Mouse (Mus musculus) splenic B cell, adult 2 months (primary cell): ENCODE data around the gene Mrpl23.

Experiments used
- DNase-seq: peaks from one replicate; pipeline ENCODE4 v3.0.0-alpha.2; 2011; ENCODE audit warnings: low read depth, low spot score
- H3K27me3 ChIP-seq: 2 replicates; pipeline ENCODE4 v1.6.1; 2012; ENCODE audit warnings: mild to moderate bottlenecking, low read length, moderate library complexity, mixed read lengths; ENCODE audit not compliant: control insufficient read depth, poor library complexity, insufficient read depth, severe bottlenecking
- H3K36me3 ChIP-seq: 2 replicates; pipeline ENCODE4 v1.6.1; 2012; ENCODE audit warnings: mild to moderate bottlenecking, low read length, moderate library complexity, mixed read lengths; ENCODE audit not compliant: control insufficient read depth, poor library complexity, insufficient read depth, severe bottlenecking

Mrpl23 gene

GRCm38 (mm10) chr7:142581656-142582228 is 49.3 kb downstream of the Mrpl23 start:
- H3K27me3 ChIP-seq: no peaks in the 10 kb centered on the region
- no peaks in the 10 kb centered on the region for H3K36me3 ChIP-seq
- DNase-seq: peak; percentile 45

GRCm38 (mm10) chr7:142584882-142585281 is 52.4 kb downstream of the Mrpl23 start:
- no peak for DNase-seq
- Histone ChIP-seq H3K36me3 (no peaks in the 10 kb centered on the region), H3K27me3 (no peaks in the 10 kb centered on the region)

DNA sequence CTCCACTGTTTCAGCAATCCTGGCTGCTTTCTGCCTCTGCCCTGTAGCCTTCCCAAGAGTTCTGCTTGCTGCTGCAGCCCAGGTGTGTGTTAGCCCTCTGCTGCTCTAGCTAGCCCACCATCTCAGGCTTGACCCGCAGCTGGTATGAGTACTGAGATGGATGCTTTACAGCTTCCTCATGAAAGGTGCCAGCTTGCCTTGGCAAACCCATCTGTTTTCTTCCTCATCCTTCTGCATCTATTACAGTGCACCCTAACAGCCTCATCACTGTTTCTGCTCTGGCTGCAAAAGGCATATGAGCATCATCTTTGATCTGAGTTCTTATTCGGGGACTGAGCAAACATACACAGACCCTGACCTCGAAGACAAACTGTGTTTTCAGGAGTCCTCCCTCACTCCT is 53.4 kb downstream of the Mrpl23 start:
- DNase-seq: no peak
- H3K36me3 ChIP-seq: no peaks in the 10 kb centered on the region
- no peaks in the 10 kb centered on the region for H3K27me3 ChIP-seq

GRCm38 (mm10) chr7:142588282-142588941 is 55.9 kb downstream of the Mrpl23 start:
- no peak for DNase-seq
- H3K36me3 ChIP-seq: no peaks in the 10 kb centered on the region
- H3K27me3 ChIP-seq: no peaks in the 10 kb centered on the region
